Mouse (Mus musculus) CH12.LX (cell line): ENCODE results near the gene Mroh3. TPM values are rescaled to one million over a fixed set of nuclear protein-coding genes. Genes with fewer than 3 reads are reported as not detected.
A peak's percentile ranks its signal among the peaks of the same experiment; 100 is the strongest.

Source experiments
- DNase-seq: peaks from one replicate; pipeline ENCODE4 v3.0.0-alpha.2; 2013; ENCODE audit errors: extremely low read depth
- H3K27ac ChIP-seq: 2 replicates; pipeline ENCODE4 v1.5.1; 2012; ENCODE audit warnings: low read depth, mild to moderate bottlenecking, control low read depth, moderate library complexity; ENCODE audit not compliant: insufficient read depth
- H3K27me3 ChIP-seq: replicated peaks from 2 replicates; pipeline ENCODE3; 2012; ENCODE audit warnings: inconsistent platforms
- H3K36me3 ChIP-seq, 2 experiments: replicated peaks in 1 of 2; 2 replicates each; pipeline versions ENCODE3 to v1.6.1; 2012; ENCODE audit warnings: inconsistent platforms in 1 of 2, low read length in 1 of 2, mild to moderate bottlenecking in 1 of 2, mixed read lengths in 1 of 2, moderate library complexity in 1 of 2; ENCODE audit not compliant: control insufficient read depth in 1 of 2, insufficient read depth in 1 of 2
- H3K4me1 ChIP-seq, 2 experiments: 2 replicates each; pipeline ENCODE4 v1.6.1; 2012; ENCODE audit warnings: inconsistent platforms in 1 of 2, moderate library complexity in 1 of 2; ENCODE audit not compliant: insufficient read depth in 2 of 2, control insufficient read depth in 1 of 2
- H3K4me2 ChIP-seq: 2 replicates; pipeline ENCODE4 v1.6.1; 2012; ENCODE audit warnings: low read depth, mild to moderate bottlenecking, control low read depth; ENCODE audit not compliant: poor library complexity, insufficient read depth, severe bottlenecking
- H3K4me3 ChIP-seq, 3 experiments: fragments of 150-350 bp in 1 of 3; sonication (generic) in 1 of 3; replicated peaks in 1 of 3; 2 replicates each; pipeline versions ENCODE3 to v1.5.1; 2011 to 2012; ENCODE audit warnings: low read depth in 2 of 3, low read length in 2 of 3, mild to moderate bottlenecking in 2 of 3, moderate library complexity in 2 of 3, control low read depth in 1 of 3, improper control_type of control experiment in 1 of 3, inconsistent platforms in 1 of 3, mixed read lengths in 1 of 3; ENCODE audit not compliant: poor library complexity in 1 of 3
- H3K79me2 ChIP-seq: replicated peaks from 2 replicates; pipeline ENCODE4 v1.6.1; 2012; ENCODE audit warnings: mild to moderate bottlenecking, moderate library complexity; ENCODE audit not compliant: control insufficient read depth, poor library complexity, insufficient read depth, severe bottlenecking; ENCODE audit errors: extremely low read depth
- H3K9ac ChIP-seq: 2 replicates; pipeline ENCODE4 v1.6.1; 2012; ENCODE audit warnings: low read depth, mild to moderate bottlenecking, control low read depth, moderate library complexity; ENCODE audit not compliant: insufficient read depth
- H3K9me3 ChIP-seq: replicated peaks from 2 replicates; pipeline ENCODE3; 2012; ENCODE audit warnings: low read length, inconsistent platforms, mixed read lengths
- BHLHE40 ChIP-seq: IDR thresholded peaks from 2 replicates; pipeline ENCODE4 v1.6.1; 2011; ENCODE audit warnings: mild to moderate bottlenecking, low read depth, low read length, improper control_type of control experiment
- CHD1 ChIP-seq: IDR thresholded peaks from 2 replicates; pipeline ENCODE4 v1.6.1; 2012; ENCODE audit warnings: low read depth, low read length, improper control_type of control experiment, inconsistent platforms
- CHD2 ChIP-seq: IDR thresholded peaks from 2 replicates; pipeline ENCODE4 v1.6.1; 2011; ENCODE audit warnings: low read length, improper control_type of control experiment
- CTCF ChIP-seq, 2 experiments: IDR thresholded peaks in 1 of 2; conservative IDR thresholded peaks in 1 of 2; 2 replicates each; pipeline ENCODE4 v1.5.1; 2011 to 2012; ENCODE audit warnings: low read depth in 2 of 2, low read length in 2 of 2, improper control_type of control experiment in 1 of 2, inconsistent platforms in 1 of 2, mild to moderate bottlenecking in 1 of 2, moderate library complexity in 1 of 2
- ELF1 ChIP-seq: IDR thresholded peaks from 2 replicates; pipeline ENCODE4 v1.6.1; 2014; ENCODE audit warnings: low read depth, mild to moderate bottlenecking, inconsistent platforms, low read length, improper control_type of control experiment
- EP300 ChIP-seq: IDR thresholded peaks from 2 replicates; pipeline ENCODE4 v1.6.1; 2011; ENCODE audit warnings: low read length, improper control_type of control experiment
- ETS1 ChIP-seq: conservative IDR thresholded peaks from 2 replicates; pipeline ENCODE4 v1.6.1; 2012; ENCODE audit warnings: low read depth, mild to moderate bottlenecking, inconsistent platforms, low read length, improper control_type of control experiment, moderate library complexity
- GABPA ChIP-seq: IDR thresholded peaks from 2 replicates; pipeline ENCODE4 v1.6.1; 2012; ENCODE audit warnings: low read depth, low read length, improper control_type of control experiment, inconsistent platforms; ENCODE audit not compliant: insufficient replicate concordance
- HCFC1 ChIP-seq: IDR thresholded peaks from 2 replicates; pipeline ENCODE4 v1.6.1; 2012; ENCODE audit warnings: low read depth, mild to moderate bottlenecking, inconsistent platforms, low read length, improper control_type of control experiment
- IRF4 ChIP-seq: IDR thresholded peaks from 2 replicates; pipeline ENCODE4 v1.6.1; 2014; ENCODE audit warnings: low read depth, mild to moderate bottlenecking, inconsistent platforms, low read length, improper control_type of control experiment
- JUN ChIP-seq: IDR thresholded peaks from 2 replicates; pipeline ENCODE4 v1.6.1; 2011; ENCODE audit warnings: low read depth, mild to moderate bottlenecking, low read length, improper control_type of control experiment, moderate library complexity; ENCODE audit not compliant: insufficient read depth
- JUND ChIP-seq: conservative IDR thresholded peaks from 2 replicates; pipeline ENCODE4 v1.6.1; 2011; ENCODE audit warnings: low read depth, low read length, improper control_type of control experiment
- KAT2A ChIP-seq: IDR thresholded peaks from 2 replicates; pipeline ENCODE4 v1.6.1; 2012; ENCODE audit warnings: low read length, improper control_type of control experiment, inconsistent platforms; ENCODE audit not compliant: insufficient replicate concordance
- MAFK ChIP-seq: IDR thresholded peaks from 2 replicates; pipeline ENCODE4 v1.6.1; 2011; ENCODE audit warnings: low read length, improper control_type of control experiment; ENCODE audit not compliant: insufficient replicate concordance
- MAX ChIP-seq: IDR thresholded peaks from 2 replicates; pipeline ENCODE4 v1.6.1; 2011; ENCODE audit warnings: low read length, improper control_type of control experiment
- MAZ ChIP-seq: IDR thresholded peaks from 2 replicates; pipeline ENCODE4 v1.6.1; 2012; ENCODE audit warnings: low read depth, mild to moderate bottlenecking, inconsistent platforms, low read length, improper control_type of control experiment, moderate library complexity
- MYC ChIP-seq: IDR thresholded peaks from 2 replicates; pipeline ENCODE4 v1.6.1; 2011; ENCODE audit warnings: low read depth, mild to moderate bottlenecking, improper control_type of control experiment, low read length
- NELFE ChIP-seq: IDR thresholded peaks from 2 replicates; pipeline ENCODE4 v1.6.1; 2011; ENCODE audit warnings: low read depth, low read length, improper control_type of control experiment
- NRF1 ChIP-seq: IDR thresholded peaks from 2 replicates; pipeline ENCODE4 v1.6.1; 2014; ENCODE audit warnings: low read depth, mild to moderate bottlenecking, inconsistent platforms, low read length, improper control_type of control experiment, moderate library complexity
- PAX5 ChIP-seq: IDR thresholded peaks from 2 replicates; pipeline ENCODE4 v1.6.1; 2012; ENCODE audit warnings: low read length, inconsistent platforms, mixed read lengths
- POLR2AphosphoS2 ChIP-seq: IDR thresholded peaks from 2 replicates; pipeline ENCODE4 v1.6.1; 2011; ENCODE audit warnings: low read depth, low read length, improper control_type of control experiment
- RAD21 ChIP-seq: IDR thresholded peaks from 2 replicates; pipeline ENCODE4 v1.6.1; 2011; ENCODE audit warnings: low read depth, mild to moderate bottlenecking, low read length, improper control_type of control experiment, moderate library complexity
- RCOR1 ChIP-seq: conservative IDR thresholded peaks from 2 replicates; pipeline ENCODE4 v1.6.1; 2012; ENCODE audit warnings: low read depth, mild to moderate bottlenecking, inconsistent platforms, low read length, improper control_type of control experiment
- SIN3A ChIP-seq: IDR thresholded peaks from 2 replicates; pipeline ENCODE4 v1.6.1; 2012; ENCODE audit warnings: low read length, improper control_type of control experiment, inconsistent platforms
- TBP ChIP-seq: conservative IDR thresholded peaks from 2 replicates; pipeline ENCODE4 v1.6.1; 2011; ENCODE audit warnings: low read depth, low read length, improper control_type of control experiment
- TCF12 ChIP-seq: IDR thresholded peaks from 2 replicates; pipeline ENCODE4 v1.6.1; 2014; ENCODE audit warnings: low read depth, mild to moderate bottlenecking, inconsistent platforms, low read length, improper control_type of control experiment
- USF1 ChIP-seq: IDR thresholded peaks from 2 replicates; pipeline ENCODE4 v1.6.1; 2014; ENCODE audit warnings: low read depth, mild to moderate bottlenecking, inconsistent platforms, low read length, improper control_type of control experiment
- USF2 ChIP-seq: conservative IDR thresholded peaks from 2 replicates; pipeline ENCODE4 v1.6.1; 2011; ENCODE audit warnings: low read depth, low read length, improper control_type of control experiment
- ZC3H11A ChIP-seq: IDR thresholded peaks from 2 replicates; pipeline ENCODE4 v1.6.1; 2012; ENCODE audit warnings: low read depth, mild to moderate bottlenecking, inconsistent platforms, low read length, improper control_type of control experiment
- ZKSCAN1 ChIP-seq: IDR thresholded peaks from 2 replicates; pipeline ENCODE4 v1.6.1; 2012; ENCODE audit warnings: low read depth, inconsistent platforms, low read length, improper control_type of control experiment, borderline replicate concordance
- ZMIZ1 ChIP-seq: IDR thresholded peaks from 2 replicates; pipeline ENCODE4 v1.6.1; 2012; ENCODE audit warnings: low read depth, mild to moderate bottlenecking, inconsistent platforms, low read length, improper control_type of control experiment
- ZNF384 ChIP-seq: IDR thresholded peaks from 2 replicates; pipeline ENCODE4 v1.6.1; 2012; ENCODE audit warnings: low read depth, low read length, improper control_type of control experiment, inconsistent platforms
- dilution Hi-C: fragments of 300-500 bp; cut with MboI; formaldehyde crosslinking; loops from 2 replicates; pipeline ENCODE4 v1.14.3; 2020; ENCODE audit warnings: low sequenced_read_pairs; ENCODE audit not compliant: extremely low pct_unique_long_range_greater_than_20kb, extremely low pct_ligation_motif_present
- in situ Hi-C: fragments of 300-500 bp; cut with MboI; formaldehyde crosslinking; loops from 3 replicates; pipeline ENCODE4 v1.14.3; 2019; ENCODE audit warnings: low sequenced_read_pairs, low pct_ligation_motif_present, low pct_unique_long_range_greater_than_20kb, mixed read lengths
- polyA plus RNA-seq: library from polyadenylated mRNA; unstranded; fragments of >175 nt; gene quantifications from 2 replicates; pipeline ENCODE4 v1.2.1, GENCODE M21; 2012; ENCODE audit warnings: low read depth; ENCODE audit not compliant: insufficient read length
- total RNA-seq, 2 experiments: library from RNA; depleted of rRNA; stranded (reverse); fragments of 300-350 nt in 1 of 2; fragments of >200 nt in 1 of 2; gene quantifications; 2 replicates each; pipeline ENCODE4 v1.2.3; 2012 to 2014

Gene Mroh3
- total and polyA plus RNA-seq, 3 experiments, result not detected

DNA sequence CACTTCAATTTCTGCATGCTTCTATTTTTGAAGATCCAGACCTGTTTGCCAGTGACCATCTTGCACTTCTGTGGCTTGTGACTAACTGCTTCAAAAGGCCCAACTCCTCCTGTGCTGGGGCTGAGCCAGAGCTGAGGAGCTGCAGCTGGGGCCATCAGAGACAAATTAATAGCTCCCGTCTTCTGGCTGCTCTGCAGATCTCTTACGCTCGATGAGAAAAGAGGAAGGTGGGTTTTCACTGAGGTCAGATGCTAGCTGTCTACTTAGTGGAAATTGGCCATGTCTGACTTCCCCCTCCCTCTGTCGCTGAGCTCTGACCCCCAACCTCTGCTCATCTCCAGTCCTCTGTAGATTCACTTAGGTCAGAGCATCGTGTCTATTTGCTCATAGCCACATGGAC is 37.0 kb upstream of the Mroh3 start:
- dilution Hi-C loops, result no loop called here

GRCm38 (mm10) chr1:136247393-136247792 is 34.8 kb upstream of the Mroh3 start:
- H3K4me1 ChIP-seq, result peaks cover 10 to 31% of the 10 kb centered on the region in 2 experiments; a peak in 3 of 4 replicates
- H3K27ac ChIP-seq, result no peak overlapping the region
- no peaks in the 10 kb centered on the region for H3K79me2 ChIP-seq
- H3K4me2 ChIP-seq, result peak overlapping the region; percentile 12; the same call in 1 of the 2 replicates
- H3K36me3 ChIP-seq, result no peaks in the 10 kb centered on the region
- dilution Hi-C loops, result no loop called here
- DNase-seq, result peak; percentile 29
- in situ Hi-C loops, result no loop called here
- H3K9me3 ChIP-seq, result peaks cover 2% of the 10 kb centered on the region
- H3K4me3 ChIP-seq, result no peak overlapping the region
- no peaks in the 10 kb centered on the region for H3K27me3 ChIP-seq
- no peak overlapping the region for H3K9ac ChIP-seq
- TF ChIP-seq NELFE (no peak), ELF1 (peak; percentile 22; the same call in 1 of the 2 replicates), BHLHE40 (peak; percentile 68), ETS1 (peak; percentile 29; the same call in 1 of the 2 replicates), SIN3A (no peak), ZMIZ1 (no peak), ZC3H11A (no peak), IRF4 (peak; percentile 93), POLR2AphosphoS2 (no peak), MYC (no peak), USF1 (no peak), ZNF384 (no peak), JUN (peak; percentile 34; the same call in 1 of the 2 replicates), JUND (0 out of 2 replicates have a peak, but pooled peaks have one; percentile 25), RAD21 (no peak; the same call in 1 of the 2 replicates), NRF1 (no peak), TCF12 (peak; percentile 92), USF2 (no peak), EP300 (peak; percentile 88), CHD1 (peak; percentile 96), ZKSCAN1 (no peak), KAT2A (no peak), MAX (no peak; the same call in 1 of the 2 replicates), MAZ (peak; percentile 65; the same call in 1 of the 2 replicates), CHD2 (peak; percentile 33; the same call in 1 of the 2 replicates), CTCF (conservative IDR thresholded peaks at IDR 0.05 in 1 of 2, IDR thresholded peaks at IDR 0.05 in 1 of 2; ENCODE audit: low read depth in 2 of 2, low read length in 2 of 2) (no peak), PAX5 (no peak), GABPA (no peak), MAFK (no peak; the same call in 1 of the 2 replicates)

More for the DNA sequence above, 37.0 kb upstream of the Mroh3 start:
- peaks cover 2% of the 10 kb centered on the region for H3K9me3 ChIP-seq
- TF ChIP-seq ZKSCAN1, result no peak
- TF ChIP-seq HCFC1, result no peak
- TF ChIP-seq ZC3H11A, result no peak
- no peak for TF ChIP-seq EP300
- TF ChIP-seq PAX5, result no peak
- no peak for TF ChIP-seq KAT2A
- no peak for TF ChIP-seq RCOR1
- TF ChIP-seq NELFE, result no peak
- TF ChIP-seq JUND, result no peak
- TF ChIP-seq TBP, result no peak
- H3K4me2 ChIP-seq, result no peak overlapping the region; the same call in 1 of the 2 replicates
- in situ Hi-C loops, result no loop called here
- H3K27me3 ChIP-seq, result no peaks in the 10 kb centered on the region
- no peaks in the 10 kb centered on the region for H3K36me3 ChIP-seq
- peak; percentile 39 for DNase-seq
- H3K4me3 ChIP-seq, result no peak overlapping the region
- no peak overlapping the region for H3K27ac ChIP-seq
- no peaks in the 10 kb centered on the region for H3K79me2 ChIP-seq
- H3K4me1 ChIP-seq, result peaks cover 15 to 45% of the 10 kb centered on the region in 2 experiments
- no peak overlapping the region for H3K9ac ChIP-seq
